Mouse (Mus musculus): Measurements from ENCODE around the gene Gna15.

Gna15 gene

GRCm38 (mm10) chr10:81553807-81554755 lies 30.1 kb upstream of the Gna15 start:
- DNase-seq = no peak

DNA sequence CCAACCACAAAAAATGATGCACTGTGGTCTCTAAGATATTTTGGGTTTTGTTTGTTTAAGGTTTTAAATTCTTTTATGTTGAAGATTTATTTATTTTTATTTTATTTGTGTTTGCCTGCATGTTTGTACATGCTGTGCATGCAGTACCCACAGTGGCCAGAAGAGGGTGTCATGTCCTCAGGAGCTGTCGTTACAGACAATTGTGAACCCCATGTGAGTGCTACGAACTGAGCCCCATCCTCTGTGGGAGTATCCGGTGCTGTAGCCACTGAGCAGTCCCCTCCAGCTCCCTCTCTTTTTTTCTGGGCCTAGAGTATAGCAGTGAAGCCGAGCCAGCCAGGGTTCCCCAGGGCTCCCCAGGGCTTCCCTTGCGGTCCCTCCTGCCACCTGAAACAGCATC lies 29.2 kb upstream of the Gna15 start:
- DNase-seq = no peak

DNA sequence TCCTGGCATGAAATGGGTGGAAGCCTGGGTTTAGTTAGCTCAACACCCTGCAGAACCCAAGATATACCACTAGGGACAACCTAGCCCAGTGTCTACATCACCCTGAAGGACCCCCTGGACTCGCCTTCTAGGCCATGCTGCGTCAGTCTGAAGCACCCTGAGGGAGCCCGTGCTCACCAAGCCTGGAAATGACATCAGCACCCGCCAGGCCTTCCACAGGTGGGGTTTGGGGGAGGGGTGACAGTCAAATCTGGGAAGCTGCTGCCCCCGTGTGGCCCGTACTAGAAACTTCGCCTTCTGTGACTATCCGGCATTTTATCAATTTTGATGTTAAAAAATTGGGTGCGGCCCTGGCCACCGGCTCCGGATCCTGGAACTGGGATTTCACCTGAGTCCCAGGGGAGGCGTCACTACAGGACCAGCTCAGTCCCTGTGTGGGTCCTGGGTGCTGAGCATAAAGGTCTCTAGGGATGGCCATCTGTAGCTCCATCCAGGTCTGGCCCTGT lies 27.6 kb upstream of the Gna15 start:
- peak; percentile 95 for DNase-seq

GRCm38 (mm10) chr10:81550257-81550656 lies 26.2 kb upstream of the Gna15 start:
- peak; percentile 72 for DNase-seq

DNA sequence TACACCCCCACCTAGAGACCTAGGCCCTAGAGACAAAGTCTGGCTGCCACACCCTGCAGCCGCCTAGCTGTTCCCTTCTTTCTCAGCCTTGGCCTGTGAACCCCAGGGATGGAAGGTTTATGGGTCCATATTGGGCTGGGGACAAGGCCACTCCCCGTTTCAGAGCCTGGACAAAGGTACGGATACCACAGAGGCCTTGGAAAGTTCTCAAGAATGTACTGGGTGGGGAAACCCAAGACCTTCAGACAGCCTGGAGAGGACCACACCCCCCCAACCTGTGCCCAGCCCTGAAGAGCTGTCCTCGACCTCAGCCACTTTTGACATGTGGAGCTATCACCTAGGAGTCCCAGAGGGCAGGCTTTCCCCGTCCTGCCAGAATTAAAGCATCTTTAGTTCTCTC lies 24.9 kb upstream of the Gna15 start:
- DNase-seq = no peak

GRCm38 (mm10) chr10:81546788-81547571 lies 23.0 kb upstream of the Gna15 start:
- no peak for DNase-seq

- DNase-seq = no peak
These were observed 22.3 kb upstream of the Gna15 start for GRCm38 (mm10) chr10:81546332-81546731.

DNA sequence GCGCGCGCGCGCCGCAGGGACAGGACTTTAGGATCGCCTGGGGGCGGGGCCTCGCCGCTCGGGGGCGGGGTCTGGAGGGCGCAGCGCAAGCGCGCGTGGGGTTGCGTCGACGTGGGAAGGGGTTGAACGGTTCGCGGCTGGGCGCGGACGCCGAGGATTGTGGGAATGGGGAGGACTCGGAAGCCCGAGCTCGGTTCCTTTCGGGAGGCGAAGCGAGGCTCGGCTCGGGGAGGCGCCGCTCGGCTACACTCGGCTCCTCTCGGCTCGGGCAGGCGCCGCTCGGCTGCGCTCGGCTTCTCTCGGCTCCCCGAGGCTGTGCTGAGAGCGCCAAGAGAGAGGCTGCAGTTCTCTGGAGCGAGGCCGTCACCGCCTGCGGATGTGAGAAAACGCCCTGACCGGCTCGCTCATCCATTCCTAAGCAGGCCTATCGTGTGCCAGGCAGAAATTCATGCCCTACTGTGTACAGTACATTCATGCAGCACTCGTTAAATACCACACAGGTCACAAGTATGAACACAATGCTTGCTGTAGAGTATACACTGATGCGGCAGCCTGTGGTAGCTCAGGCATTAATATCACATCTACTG lies 21.2 kb upstream of the Gna15 start, which contains the start of gene Gna11:
TSS of gene Gna11 (minus strand) at position 30 of the 587 bp plus-strand sequence.
- DNase-seq = peak; percentile 99

GRCm38 (mm10) chr10:81544296-81545160 lies 20.5 kb upstream of the Gna15 start:
- DNase-seq = no peak

GRCm38 (mm10) chr10:81543633-81544032 lies 19.6 kb upstream of the Gna15 start:
- DNase-seq = no peak

DNA sequence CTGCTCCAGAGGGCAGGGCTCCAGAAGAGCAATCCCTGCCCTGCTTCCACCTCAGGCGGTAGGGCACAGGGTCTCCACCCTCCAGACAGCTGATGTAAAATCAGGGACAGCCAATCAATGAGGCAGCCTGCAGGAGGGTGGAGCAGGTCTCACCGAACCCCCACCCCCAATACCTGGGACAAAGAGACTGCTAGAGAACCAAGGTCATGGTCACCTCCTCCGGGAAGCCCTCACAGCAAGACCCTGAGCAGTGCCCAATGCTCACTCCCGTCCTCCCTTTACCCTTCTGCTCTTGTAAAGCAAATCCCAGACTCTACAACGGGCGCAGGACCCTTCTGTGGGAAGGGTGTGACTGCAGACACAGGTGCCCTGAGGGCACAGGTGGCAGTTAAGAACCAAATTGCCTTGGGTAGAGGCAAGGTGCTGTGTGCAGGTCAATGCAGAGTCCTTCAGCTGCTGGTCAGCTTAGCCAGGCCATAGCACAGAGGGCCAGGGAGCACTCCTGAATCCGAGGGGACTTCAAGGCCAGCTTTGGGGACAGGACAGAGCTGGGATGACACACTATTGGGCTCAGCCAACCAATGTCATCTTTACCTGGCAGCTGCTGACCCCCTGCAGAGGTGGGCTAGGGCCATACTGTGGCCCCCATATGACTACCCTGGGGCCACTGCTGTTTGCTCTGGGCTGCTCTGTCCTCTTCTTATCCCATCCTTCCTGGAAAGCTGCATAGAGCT lies 18.9 kb upstream of the Gna15 start:
- no peak for DNase-seq

GRCm38 (mm10) chr10:81541803-81542202 lies 17.8 kb upstream of the Gna15 start:
- DNase-seq = peak; percentile 74

DNA sequence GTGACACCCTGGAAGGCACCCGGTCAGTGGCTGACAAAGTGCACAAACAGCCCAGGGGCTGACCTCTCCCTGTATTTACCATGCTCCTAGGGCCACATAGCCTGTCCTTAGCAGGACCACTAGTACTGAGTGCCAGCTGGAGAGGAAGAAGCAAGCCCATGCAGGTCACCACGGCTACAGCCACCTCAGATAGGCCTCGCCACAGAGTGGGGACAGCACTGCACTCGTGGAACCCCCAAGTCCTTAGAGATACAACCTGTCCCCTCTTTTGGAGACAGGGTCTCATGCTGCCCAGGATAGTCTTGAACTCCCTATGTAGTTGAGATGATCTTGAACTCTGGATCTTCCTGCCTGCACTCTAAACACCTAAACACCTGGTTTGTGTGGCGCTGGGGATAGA lies 17.3 kb upstream of the Gna15 start:
- no peak for DNase-seq

- DNase-seq = no peak
These were observed 14.5 kb upstream of the Gna15 start for GRCm38 (mm10) chr10:81538321-81539048.

- DNase-seq = no peak
These were observed 13.4 kb upstream of the Gna15 start for GRCm38 (mm10) chr10:81537429-81537828.

DNA sequence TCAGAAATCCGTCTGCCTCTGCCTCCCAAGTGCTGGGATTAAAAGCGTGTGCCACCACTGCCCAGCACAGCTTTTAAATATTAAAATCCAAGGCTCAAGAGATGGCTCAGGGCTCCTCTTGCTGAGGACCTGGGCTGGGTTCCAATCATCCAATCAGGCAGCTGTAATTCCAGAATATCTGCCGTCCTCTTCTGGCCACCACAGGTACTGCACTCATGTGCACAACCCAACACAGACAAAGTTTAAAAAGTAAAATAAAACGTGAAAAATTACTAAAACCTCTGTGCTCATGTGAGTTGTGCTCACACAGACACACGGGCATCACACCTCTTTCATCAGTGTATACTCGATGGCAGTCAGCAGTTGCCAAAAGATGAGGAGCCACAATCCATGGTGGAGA lies 12.7 kb upstream of the Gna15 start:
- DNase-seq = no peak

- DNase-seq = no peak
These were observed 10.8 kb upstream of the Gna15 start for GRCm38 (mm10) chr10:81534826-81535225.

DNA sequence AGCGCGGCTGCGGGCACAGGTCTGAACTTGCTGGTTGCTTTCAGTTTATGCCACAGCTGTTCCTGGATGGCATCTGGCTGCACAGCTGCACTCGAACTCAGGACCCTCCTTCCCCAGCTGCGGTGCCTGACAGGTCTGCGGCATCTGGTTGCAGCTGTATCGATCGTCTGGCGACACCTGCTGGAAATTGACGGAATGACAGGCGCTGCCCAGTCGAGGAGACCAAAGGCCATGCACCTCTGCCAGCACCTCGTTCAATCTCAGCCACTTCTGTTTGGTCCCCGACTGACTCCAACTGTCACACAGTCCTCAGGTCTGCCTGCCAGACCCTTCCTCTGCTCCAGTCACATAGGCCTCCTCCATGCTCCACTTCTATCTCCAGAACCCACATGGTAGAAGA lies 2.8 kb upstream of the Gna15 start:
- peak; percentile 71 for DNase-seq

- no peak for DNase-seq
These were observed 1.1 kb upstream of the Gna15 start for GRCm38 (mm10) chr10:81525017-81525694.

DNA sequence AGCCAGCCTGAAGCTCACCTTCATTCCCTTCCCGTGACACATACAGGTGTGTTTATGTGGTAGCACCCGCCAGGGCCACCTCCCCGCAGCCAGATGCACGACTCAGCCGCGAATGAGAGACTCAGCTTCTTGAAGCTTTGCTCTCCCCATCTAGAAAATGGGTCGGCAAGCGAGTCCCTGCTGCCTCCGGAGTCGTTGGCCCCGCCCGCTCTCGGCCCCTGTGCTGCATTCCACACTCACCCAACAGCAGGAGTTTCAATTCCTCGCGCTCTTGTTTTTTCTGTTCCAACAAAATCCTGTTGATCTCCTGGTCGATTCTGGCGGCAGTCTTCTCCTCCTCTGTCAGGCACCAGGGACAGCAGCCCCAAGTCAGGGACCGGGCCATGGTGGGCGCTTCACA lies 455 bp downstream of the Gna15 start:
- DNase-seq = no peak
